Mouse (Mus musculus) limb, embryonic 11.5 days (tissue): Measurements from ENCODE around the gene Kctd13. TPM values are rescaled to one million over a fixed set of nuclear protein-coding genes. Genes with fewer than 3 reads are reported as not detected.

Experiments
- polyA plus RNA-seq: library from polyadenylated mRNA; unstranded; fragments of >200 nt; fragmentation: Nextera tagmentation; extraction: Ambion mirVana; gene quantifications from 2 replicates; pipeline ENCODE4 v1.2.1, GENCODE M21; 2014

The Kctd13 gene
- polyA plus RNA-seq, 1 experiment from 2014 or later = 17.5 TPM

Other genes starting within 250 kb of the Kctd13 start
- 152 and 160 TPM in 2 replicates for gene Bola2, start 233.5 kb upstream of the Kctd13 start, polyA plus RNA-seq
- gene Slx1b, start 233.1 kb upstream of the Kctd13 start, polyA plus RNA-seq = 8.8 and 9.3 TPM in 2 replicates
- 35.9 and 37.7 TPM in 2 replicates for gene Coro1a, start 221.1 kb upstream of the Kctd13 start, polyA plus RNA-seq
- 35.4 and 37.4 TPM in 2 replicates for gene Mapk3, start 169.3 kb upstream of the Kctd13 start, polyA plus RNA-seq
- 1.7 and 2.4 TPM in 2 replicates for gene Gdpd3, start 162.5 kb upstream of the Kctd13 start, polyA plus RNA-seq
- gene Ypel3, start 151.9 kb upstream of the Kctd13 start, polyA plus RNA-seq = 97.8 and 112 TPM in 2 replicates
- gene Tbx6, start 147.4 kb upstream of the Kctd13 start, polyA plus RNA-seq = 0.45 and 0.67 TPM in 2 replicates
- 400 and 426 TPM in 2 replicates for gene Ppp4c, start 136.4 kb upstream of the Kctd13 start, polyA plus RNA-seq
- not detected in 2 replicates for gene Fam57b, start 131.2 kb upstream of the Kctd13 start, polyA plus RNA-seq
- gene 4930451I11Rik, start 97.2 kb upstream of the Kctd13 start, polyA plus RNA-seq = not detected in 2 replicates
- gene Doc2a, start 81.5 kb upstream of the Kctd13 start, polyA plus RNA-seq = 0.85 and 1.5 TPM in 2 replicates
- gene Hirip3, start 66.9 kb upstream of the Kctd13 start, polyA plus RNA-seq = 25.9 and 29.4 TPM in 2 replicates
- 117 and 118 TPM in 2 replicates for gene Ino80e, start 66.5 kb upstream of the Kctd13 start, polyA plus RNA-seq
- gene Taok2, start 44.2 kb upstream of the Kctd13 start, polyA plus RNA-seq = 30.4 and 31.6 TPM in 2 replicates
- gene Tmem219, start 6.0 kb upstream of the Kctd13 start, polyA plus RNA-seq = 14.1 and 16.5 TPM in 2 replicates
- 0.32 TPM in 1 of 2 replicates, not detected in the other for gene Asphd1, start 20.7 kb downstream of the Kctd13 start, polyA plus RNA-seq
- gene Sez6l2, start 21.7 kb downstream of the Kctd13 start, polyA plus RNA-seq = 0.16 and 0.26 TPM in 2 replicates
- 63.7 and 68.7 TPM in 2 replicates for gene Cdipt, start 47.0 kb downstream of the Kctd13 start, polyA plus RNA-seq
- gene Cdiptos, start 47.2 kb downstream of the Kctd13 start, polyA plus RNA-seq = 1.2 and 1.5 TPM in 2 replicates
- 2.3 and 3.0 TPM in 2 replicates for gene Mvp, start 85.7 kb downstream of the Kctd13 start, polyA plus RNA-seq
- gene Pagr1b, start 87.6 kb downstream of the Kctd13 start, polyA plus RNA-seq = not detected in 2 replicates
- 59.5 and 88.7 TPM in 2 replicates for gene Pagr1a, start 88.5 kb downstream of the Kctd13 start, polyA plus RNA-seq
- gene Gm42742, start 92.2 kb downstream of the Kctd13 start, polyA plus RNA-seq = 26.2 and 66.8 TPM in 2 replicates
- 7.7 and 9.2 TPM in 2 replicates for gene Prrt2, start 92.3 kb downstream of the Kctd13 start, polyA plus RNA-seq
- gene Maz, start 98.2 kb downstream of the Kctd13 start, polyA plus RNA-seq = 84.8 TPM in 2 replicates
- gene Kif22, start 113.6 kb downstream of the Kctd13 start, polyA plus RNA-seq = 196 and 199 TPM in 2 replicates
- gene Zg16, start 158.4 kb downstream of the Kctd13 start, polyA plus RNA-seq = not detected in 2 replicates
- 1.7 TPM in 2 replicates for gene AI467606, start 162.5 kb downstream of the Kctd13 start, polyA plus RNA-seq
- 1.3 and 1.6 TPM in 2 replicates for gene Qprt, start 193.3 kb downstream of the Kctd13 start, polyA plus RNA-seq
- 0.05 and 0.20 TPM in 2 replicates for gene Spn, start 208.9 kb downstream of the Kctd13 start, polyA plus RNA-seq